Mouse (Mus musculus) MEL (cell line): ENCODE measurements at regions not wholly inside any gene's neighbourhood (a gene's known extent, or its start where the extent isn't known, plus 50 kb on each side); places are given as distances from the start of the nearest gene placed in this dataset.

Experiments
- DNase-seq: peaks from one replicate; pipeline ENCODE4 v3.0.0; 2011; ENCODE audit warnings: low read depth, low spot score
- H3K27ac ChIP-seq: 2 replicates; pipeline ENCODE4 v1.5.1; 2012; ENCODE audit warnings: low read depth, mild to moderate bottlenecking, control low read depth, low read length, moderate library complexity; ENCODE audit not compliant: control insufficient read depth
- H3K27me3 ChIP-seq, 2 experiments: fragments of 150-350 bp in 1 of 2; sonication (generic) in 1 of 2; 2 replicates each; pipeline ENCODE4 v1.6.1; 2012; ENCODE audit warnings: low read length in 2 of 2, mild to moderate bottlenecking in 2 of 2, improper control_type of control experiment in 1 of 2, moderate library complexity in 1 of 2; ENCODE audit not compliant: insufficient read depth in 2 of 2, control insufficient read depth in 1 of 2
- H3K36me3 ChIP-seq, 2 experiments: 2 replicates each; pipeline ENCODE4 v1.6.1; 2012 to 2014; ENCODE audit warnings: low read length in 2 of 2, improper control_type of control experiment in 1 of 2, inconsistent platforms in 1 of 2, mild to moderate bottlenecking in 1 of 2; ENCODE audit not compliant: insufficient read depth in 2 of 2, control insufficient read depth in 1 of 2
- H3K4me1 ChIP-seq, 2 experiments: fragments of 150-350 bp in 1 of 2; sonication (generic) in 1 of 2; 2 replicates each; pipeline ENCODE4 v1.6.1; 2012; ENCODE audit warnings: low read length in 2 of 2, improper control_type of control experiment in 1 of 2, mild to moderate bottlenecking in 1 of 2; ENCODE audit not compliant: insufficient read depth in 2 of 2, control insufficient read depth in 1 of 2
- H3K4me3 ChIP-seq, 2 experiments: fragments of 150-350 bp in 1 of 2; sonication (generic) in 1 of 2; 2 replicates each; pipeline ENCODE4 v1.5.1; 2012; ENCODE audit warnings: low read depth in 2 of 2, low read length in 2 of 2, mild to moderate bottlenecking in 2 of 2, moderate library complexity in 2 of 2, control low read depth in 1 of 2, improper control_type of control experiment in 1 of 2; ENCODE audit not compliant: control insufficient read depth in 1 of 2, insufficient read depth in 1 of 2
- H3K79me2 ChIP-seq: 2 replicates; pipeline ENCODE4 v1.6.1; 2012; ENCODE audit warnings: mild to moderate bottlenecking, low read length, moderate library complexity; ENCODE audit not compliant: control insufficient read depth, poor library complexity, insufficient read depth
- H3K9ac ChIP-seq: 2 replicates; pipeline ENCODE4 v1.6.1; 2012; ENCODE audit warnings: low read depth, mild to moderate bottlenecking, control low read depth, low read length, moderate library complexity; ENCODE audit not compliant: control insufficient read depth, poor library complexity, severe bottlenecking
- H3K9me3 ChIP-seq: fragments of 150-350 bp; sonication (generic); replicated peaks from 2 replicates; pipeline ENCODE4 v1.6.1; 2012; ENCODE audit warnings: mild to moderate bottlenecking, low read length, improper control_type of control experiment, moderate library complexity; ENCODE audit not compliant: insufficient read depth
- BHLHE40 ChIP-seq: IDR thresholded peaks from 2 replicates; pipeline ENCODE4 v1.6.1; 2012; ENCODE audit warnings: low read depth, mild to moderate bottlenecking, inconsistent platforms, low read length, improper control_type of control experiment, borderline replicate concordance
- E2F4 ChIP-seq: IDR thresholded peaks from 2 replicates; pipeline ENCODE4 v1.6.1; 2011; ENCODE audit warnings: low read depth, low read length, improper control_type of control experiment, borderline replicate concordance
- ELF1 ChIP-seq: IDR thresholded peaks from 2 replicates; pipeline ENCODE4 v1.6.1; 2014; ENCODE audit warnings: low read depth, mild to moderate bottlenecking, inconsistent platforms, low read length, improper control_type of control experiment, moderate library complexity
- GATA1 ChIP-seq: IDR thresholded peaks from 2 replicates; pipeline ENCODE4 v1.6.1; 2011; ENCODE audit warnings: low read depth, low read length, improper control_type of control experiment
- JUND ChIP-seq: IDR thresholded peaks from 2 replicates; pipeline ENCODE4 v1.6.1; 2011; ENCODE audit warnings: low read depth, mild to moderate bottlenecking, improper control_type of control experiment, low read length
- KAT2A ChIP-seq: conservative IDR thresholded peaks from 2 replicates; pipeline ENCODE4 v1.6.1; 2012; ENCODE audit warnings: low read depth, low read length, improper control_type of control experiment, inconsistent platforms
- MYB ChIP-seq: IDR thresholded peaks from 2 replicates; pipeline ENCODE4 v1.6.1; 2011; ENCODE audit warnings: mild to moderate bottlenecking, low read depth, low read length, improper control_type of control experiment
- NELFE ChIP-seq: IDR thresholded peaks from 2 replicates; pipeline ENCODE4 v1.6.1; 2011; ENCODE audit warnings: low read depth, low read length, improper control_type of control experiment
- NRF1 ChIP-seq: IDR thresholded peaks from 2 replicates; pipeline ENCODE4 v1.6.1; 2014; ENCODE audit warnings: low read depth, mild to moderate bottlenecking, inconsistent platforms, low read length, improper control_type of control experiment, moderate library complexity; ENCODE audit not compliant: poor library complexity, insufficient read depth, severe bottlenecking
- POLR2A ChIP-seq, 2 experiments: IDR thresholded peaks; 2 replicates each; pipeline ENCODE4 v1.6.1; 2011 to 2012; ENCODE audit warnings: low read length in 2 of 2, mild to moderate bottlenecking in 2 of 2, control low read depth in 1 of 2, improper control_type of control experiment in 1 of 2, low read depth in 1 of 2, moderate library complexity in 1 of 2; ENCODE audit not compliant: control insufficient read depth in 1 of 2, insufficient read depth in 1 of 2, poor library complexity in 1 of 2
- POLR2AphosphoS2 ChIP-seq: IDR thresholded peaks from 2 replicates; pipeline ENCODE4 v1.6.1; 2011; ENCODE audit warnings: low read length, improper control_type of control experiment
- RAD21 ChIP-seq: IDR thresholded peaks from 2 replicates; pipeline ENCODE4 v1.6.1; 2011; ENCODE audit warnings: mild to moderate bottlenecking, low read depth, low read length, improper control_type of control experiment
- RCOR1 ChIP-seq: IDR thresholded peaks from 2 replicates; pipeline ENCODE4 v1.6.1; 2012; ENCODE audit warnings: low read depth, mild to moderate bottlenecking, inconsistent platforms, low read length, improper control_type of control experiment
- SIN3A ChIP-seq: IDR thresholded peaks from 2 replicates; pipeline ENCODE4 v1.6.1; 2012; ENCODE audit warnings: low read length, improper control_type of control experiment, inconsistent platforms
- SMC3 ChIP-seq: IDR thresholded peaks from 2 replicates; pipeline ENCODE4 v1.6.1; 2011; ENCODE audit warnings: low read depth, low read length, improper control_type of control experiment
- USF1 ChIP-seq: IDR thresholded peaks from 2 replicates; pipeline ENCODE4 v1.6.1; 2014; ENCODE audit warnings: low read depth, mild to moderate bottlenecking, inconsistent platforms, low read length, improper control_type of control experiment, moderate library complexity
- USF2 ChIP-seq, 2 experiments: IDR thresholded peaks; 2 replicates each; pipeline ENCODE4 v1.6.1; 2011 to 2012; ENCODE audit warnings: improper control_type of control experiment in 2 of 2, low read length in 2 of 2, borderline replicate concordance in 1 of 2, inconsistent platforms in 1 of 2, low read depth in 1 of 2, mild to moderate bottlenecking in 1 of 2; ENCODE audit not compliant: insufficient read depth in 1 of 2

DNA sequence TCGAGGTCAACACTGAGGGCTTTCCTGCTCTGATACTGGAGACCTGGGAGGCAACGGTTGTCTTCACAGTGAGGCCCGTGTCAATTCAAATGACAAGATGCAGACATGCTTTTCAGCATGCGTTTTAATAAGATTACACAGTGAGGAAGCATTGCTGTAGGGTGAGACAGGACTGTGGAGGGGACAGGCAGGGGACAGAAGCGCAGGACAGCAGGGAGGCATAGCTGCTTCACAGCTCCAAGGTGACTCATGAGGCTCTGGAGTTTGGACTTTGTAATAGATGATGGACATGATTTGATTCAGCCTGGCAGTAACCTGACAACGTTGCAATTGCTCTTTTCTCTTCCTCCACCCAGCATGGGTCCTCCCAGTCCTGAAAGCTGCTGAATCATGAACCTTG, 343.3 kb downstream of the Med10 start:
- no peak overlapping the region for H3K27ac ChIP-seq
- peaks cover 0 to 7% of the 10 kb centered on the region in 2 experiments; a peak in 2 of 4 replicates for H3K36me3 ChIP-seq
- no peak for TF ChIP-seq MYB
- H3K27me3 ChIP-seq = no peaks in the 10 kb centered on the region
- no peak overlapping the region for H3K9ac ChIP-seq
- H3K4me1 ChIP-seq = peaks cover 2 to 12% of the 10 kb centered on the region in 2 experiments; a peak in 3 of 4 replicates
- H3K9me3 ChIP-seq = no peaks in the 10 kb centered on the region
- no peaks in the 10 kb centered on the region for H3K79me2 ChIP-seq
- no peak for DNase-seq
- no peak overlapping the region for H3K4me3 ChIP-seq

DNA sequence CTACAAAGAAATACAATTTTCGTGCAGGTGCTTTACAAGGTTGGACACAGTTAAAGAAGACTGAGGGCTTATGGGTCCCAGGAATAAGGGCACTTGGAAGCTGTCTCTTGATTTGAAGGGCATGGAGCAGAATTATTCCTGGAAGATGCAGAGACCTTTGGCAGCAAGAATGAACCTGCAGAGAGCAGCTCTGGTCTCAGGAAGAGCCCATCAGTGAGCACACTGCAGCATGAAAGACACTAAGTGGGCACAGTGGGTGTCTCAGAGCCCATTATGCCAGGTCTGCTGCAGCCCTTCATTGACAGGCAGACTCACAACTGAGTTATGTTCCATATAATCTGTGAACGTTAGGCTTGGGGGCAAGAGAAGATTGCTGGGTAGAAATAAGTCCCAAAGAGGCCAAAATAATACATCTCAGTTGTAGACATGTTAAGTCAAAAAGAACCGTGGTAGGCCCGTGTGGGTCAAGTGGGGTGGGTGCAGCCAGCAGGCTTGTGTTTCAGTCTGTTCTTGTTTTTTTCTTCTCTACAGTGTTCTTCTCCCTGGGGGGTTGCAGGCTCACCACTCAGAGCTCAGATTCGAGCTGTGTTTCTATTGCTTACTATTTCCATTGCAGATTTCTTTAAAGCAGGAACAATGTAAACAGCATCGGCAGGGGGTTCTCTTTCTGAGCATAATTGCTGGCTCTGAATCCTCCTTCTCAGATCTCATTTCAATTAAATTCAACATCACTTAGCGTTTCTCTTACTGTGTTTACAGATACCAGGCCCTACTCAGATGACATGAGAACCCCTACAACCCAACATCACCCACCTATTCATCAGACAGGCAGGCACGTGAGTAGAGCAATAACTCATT, 347.1 kb downstream of the Med10 start:
- Histone ChIP-seq H3K36me3 (peaks cover 0 to 8% of the 10 kb centered on the region in 2 experiments; a peak in 2 of 4 replicates), H3K4me1 (peaks cover 2 to 22% of the 10 kb centered on the region in 2 experiments; a peak in 3 of 4 replicates), H3K9me3 (no peaks in the 10 kb centered on the region), H3K79me2 (no peaks in the 10 kb centered on the region), H3K9ac (no peak overlapping the region), H3K4me3 (no peak overlapping the region), H3K27ac (no peak overlapping the region), H3K27me3 (no peaks in the 10 kb centered on the region)
- DNase-seq = no peak
- TF ChIP-seq SMC3 (no peak), NELFE (no peak), JUND (no peak), BHLHE40 (no peak), E2F4 (no peak), USF1 (no peak), POLR2AphosphoS2 (no peak), POLR2A (IDR thresholded peaks at IDR 0.05; ENCODE audit: control insufficient read depth in 1 of 2, insufficient read depth in 1 of 2, low read depth in 1 of 2, low read length in 2 of 2, poor library complexity in 1 of 2) (no peak), RCOR1 (no peak), MYB (no peak)

DNA sequence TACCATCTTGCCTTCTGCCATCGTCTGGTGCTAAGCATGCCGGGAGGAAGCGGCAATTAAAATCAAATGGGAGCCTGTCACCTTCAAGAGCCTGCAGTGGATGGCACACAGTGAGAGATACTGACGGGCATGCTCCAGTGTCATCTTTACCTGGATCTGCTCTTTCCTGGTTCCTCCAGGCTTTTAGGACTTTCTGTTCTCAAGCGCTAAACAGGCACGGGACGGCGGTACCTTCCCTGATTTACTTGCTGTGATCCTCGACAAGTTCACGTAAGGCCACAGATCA, 347.6 kb downstream of the Med10 start:
- Histone ChIP-seq H3K9me3 (no peaks in the 10 kb centered on the region), H3K4me1 (peaks cover under 1 to 18% of the 10 kb centered on the region in 2 experiments; a peak in 3 of 4 replicates), H3K79me2 (no peaks in the 10 kb centered on the region)

More for the DNA sequence above, 347.6 kb downstream of the Med10 start:
- Histone ChIP-seq H3K27me3 (no peaks in the 10 kb centered on the region), H3K9ac (no peak overlapping the region)
- TF ChIP-seq GATA1 = no peak
- no peak for TF ChIP-seq SIN3A
- TF ChIP-seq NRF1 = no peak
- TF ChIP-seq USF2 (IDR thresholded peaks at IDR 0.05; ENCODE audit: borderline replicate concordance in 1 of 2, insufficient read depth in 1 of 2, low read depth in 1 of 2, low read length in 2 of 2) = no peak
- TF ChIP-seq POLR2AphosphoS2 = no peak
- TF ChIP-seq RAD21 = no peak
- no peak for TF ChIP-seq KAT2A
- TF ChIP-seq ELF1 = no peak
- TF ChIP-seq, all 39 proteins: peak for 0
- Histone ChIP-seq H3K4me3 (no peak overlapping the region), H3K36me3 (peaks cover 0 to 3% of the 10 kb centered on the region in 2 experiments; a peak in 1 of 4 replicates), H3K27ac (no peak overlapping the region)
- DNase-seq = no peak
